Mouse (Mus musculus) cerebellum, postnatal 36 days (tissue): Measurements from ENCODE around the gene Gm20458.

Experiments
- DNase-seq, 2 experiments: peaks; one replicate each; pipeline ENCODE4 v3.0.0; 2021 to 2022; ENCODE audit warnings: mixed read lengths in 2 of 2

Gm20458 gene

DNA sequence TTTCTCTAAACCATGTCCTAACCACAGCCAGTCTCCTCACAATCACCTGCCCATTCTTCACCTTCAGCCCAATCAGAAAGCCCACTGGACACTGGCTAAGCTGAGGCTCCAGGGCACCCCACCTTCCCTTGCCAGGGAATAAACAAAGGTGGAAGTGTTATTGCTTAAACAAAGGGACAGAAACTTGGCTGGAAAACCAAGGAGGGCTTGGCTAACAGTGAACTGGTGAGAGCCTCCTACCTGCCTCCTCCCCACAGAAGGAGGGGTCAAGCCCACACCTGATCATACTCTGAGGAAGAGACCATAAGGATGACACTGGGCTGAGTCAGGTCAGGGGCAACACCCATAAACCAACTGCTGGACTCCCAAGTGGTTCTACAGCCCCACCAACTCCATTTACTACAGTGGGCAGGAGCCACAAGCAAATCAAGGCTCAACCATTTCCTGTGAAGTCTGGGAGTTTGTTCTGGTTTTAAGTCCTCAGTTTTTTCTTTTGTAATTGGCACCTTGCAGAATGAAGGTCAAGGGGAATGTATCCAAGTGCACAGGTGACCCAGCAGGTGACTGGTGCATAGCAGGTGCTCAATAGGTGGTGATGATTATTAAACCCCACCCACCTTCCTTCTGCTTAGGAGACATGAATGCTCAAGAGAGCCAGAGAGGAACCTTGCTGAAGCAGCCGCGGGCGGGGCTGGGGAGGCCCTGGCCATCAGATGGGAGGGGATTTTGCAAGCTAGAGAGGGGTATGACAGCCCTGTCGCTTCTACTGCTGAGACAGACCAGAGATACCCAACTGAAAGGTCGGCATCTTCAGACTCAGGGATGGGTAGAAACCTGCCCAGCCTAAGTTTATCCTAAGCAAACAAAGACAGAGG lies 25.3 kb upstream of the Gm20458 start:
- DNase-seq: no peak

DNA sequence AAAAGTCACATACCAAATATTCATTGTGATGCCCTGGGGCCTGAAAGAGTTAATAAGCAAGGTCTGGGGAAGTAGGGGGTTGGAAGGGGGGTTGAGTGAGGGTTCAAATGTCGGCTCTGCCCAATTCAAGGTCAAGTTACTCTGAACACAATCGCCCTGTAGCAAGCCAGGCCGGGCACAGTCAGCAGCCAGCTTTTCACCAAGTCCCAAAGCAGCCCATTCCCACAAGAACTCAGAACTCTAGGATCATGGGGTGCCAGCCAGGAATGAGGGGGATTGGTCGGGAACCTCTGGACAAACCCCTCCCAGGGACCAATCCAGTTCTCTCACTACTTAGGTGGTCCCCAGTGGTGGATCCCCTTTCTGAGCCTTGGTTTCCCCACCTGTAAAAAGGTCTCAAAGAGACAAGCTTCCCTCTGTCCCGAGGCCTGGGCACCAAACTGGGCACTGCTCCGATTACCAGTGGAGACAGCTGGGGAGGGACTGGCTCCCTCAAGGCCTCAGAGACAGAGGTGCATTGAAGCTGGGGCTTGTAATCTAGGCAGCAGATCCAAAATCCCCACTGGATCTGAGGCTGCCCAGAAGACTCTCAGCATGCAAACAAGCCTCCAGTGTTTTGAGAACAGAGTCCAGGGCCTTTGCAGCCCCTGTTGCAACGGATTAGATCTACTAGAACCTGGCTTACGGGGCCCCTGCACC lies 24.4 kb upstream of the Gm20458 start:
- no peak for DNase-seq

DNA sequence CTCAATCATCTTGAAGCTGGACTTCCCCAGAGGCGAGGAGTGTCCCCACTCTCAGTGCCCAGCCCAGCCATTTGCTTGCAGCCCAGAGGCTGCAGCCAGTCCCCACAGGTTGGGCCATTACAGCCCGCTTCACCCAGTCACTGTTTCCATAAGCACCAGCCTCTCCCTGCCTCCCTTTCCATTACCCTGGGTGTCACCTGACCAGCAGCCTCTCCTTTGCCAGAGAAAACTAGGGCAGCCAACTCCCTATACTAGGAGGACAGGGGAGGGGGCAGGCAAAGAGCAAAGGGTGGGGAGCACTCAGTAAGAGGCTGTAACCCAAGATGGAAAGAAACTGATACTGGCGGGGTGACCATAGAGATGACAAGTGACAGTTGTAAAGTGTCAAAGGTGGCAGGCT lies 23.8 kb upstream of the Gm20458 start:
- DNase-seq: no peak

DNA sequence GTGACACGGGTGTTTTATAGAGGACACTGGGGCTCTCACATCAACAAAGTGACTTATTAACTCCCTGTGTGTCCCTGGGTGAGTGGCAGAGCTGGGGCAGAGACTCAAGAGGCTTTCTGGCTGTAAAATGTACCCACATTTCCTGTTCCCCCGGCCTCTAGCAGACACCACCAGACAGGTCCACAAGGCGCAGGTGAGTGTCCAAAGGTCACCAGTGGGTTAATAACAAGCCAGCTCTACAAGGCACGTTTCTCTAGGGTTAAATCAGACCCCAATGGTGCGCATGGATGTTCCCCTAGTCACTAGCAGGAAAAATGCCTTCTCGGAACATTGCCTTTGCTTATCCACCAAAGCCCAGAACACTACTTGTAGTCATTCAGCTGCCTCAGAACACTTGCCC lies 23.1 kb upstream of the Gm20458 start:
- DNase-seq: no peak

DNA sequence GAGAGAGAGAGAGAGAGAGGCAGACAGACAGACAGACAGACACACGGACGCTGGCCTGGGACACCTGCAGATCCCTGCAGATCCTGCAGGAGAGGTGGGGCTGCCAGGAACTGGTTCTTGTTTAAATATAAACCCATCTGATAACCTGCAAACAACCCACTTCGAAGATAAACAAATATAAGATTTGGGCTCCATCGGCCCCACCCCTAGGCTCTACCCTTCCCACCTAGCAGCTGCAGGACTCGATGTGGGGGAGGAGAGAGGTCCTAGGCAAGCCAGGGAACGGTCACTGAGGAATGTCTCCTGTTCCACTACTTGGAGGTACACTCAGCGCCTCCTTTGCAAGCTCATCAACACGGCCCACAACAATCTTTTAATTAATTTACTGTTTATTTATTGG lies 22.5 kb upstream of the Gm20458 start:
- DNase-seq: no peak

DNA sequence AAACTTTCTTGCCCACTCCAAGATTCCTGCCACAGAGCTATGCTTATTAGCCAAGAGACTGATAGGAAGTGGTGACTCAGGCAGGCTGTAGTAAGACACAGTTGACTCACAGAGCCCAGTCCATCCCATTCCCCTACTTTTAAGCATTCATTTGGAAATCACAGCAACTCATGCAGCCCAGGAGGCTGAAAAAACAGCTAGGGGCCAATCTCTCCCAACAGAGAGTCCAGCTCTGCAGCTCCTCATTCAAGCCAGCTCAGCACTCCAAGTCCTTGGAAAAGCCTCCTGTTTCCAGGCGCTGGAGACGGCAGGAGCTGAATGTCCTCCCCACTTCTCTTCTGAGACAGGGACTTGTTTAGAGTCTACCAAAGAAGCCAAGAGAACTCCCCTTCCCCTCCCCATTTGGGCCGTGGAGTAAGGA lies 21.8 kb upstream of the Gm20458 start:
- DNase-seq: no peak

DNA sequence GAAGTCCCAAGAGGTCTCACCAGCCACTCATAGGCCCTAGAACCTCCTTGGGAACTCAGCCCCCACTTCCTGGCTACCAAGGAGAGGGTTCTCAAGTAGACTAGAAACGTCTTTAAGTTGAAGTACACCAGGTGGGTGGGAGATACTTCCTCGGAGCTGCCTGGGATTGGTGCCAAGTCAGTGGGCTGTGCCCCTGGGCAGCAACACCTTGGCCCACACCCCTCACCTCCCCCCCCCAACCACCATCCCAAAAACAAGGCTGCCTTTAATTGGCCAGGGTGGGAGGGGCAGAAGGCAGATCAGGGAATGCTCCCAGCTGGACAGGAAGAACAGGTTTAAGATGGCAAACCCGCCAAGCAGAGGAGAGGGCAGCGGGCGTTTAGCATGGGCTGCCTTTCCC lies 20.5 kb upstream of the Gm20458 start:
- no peak for DNase-seq

DNA sequence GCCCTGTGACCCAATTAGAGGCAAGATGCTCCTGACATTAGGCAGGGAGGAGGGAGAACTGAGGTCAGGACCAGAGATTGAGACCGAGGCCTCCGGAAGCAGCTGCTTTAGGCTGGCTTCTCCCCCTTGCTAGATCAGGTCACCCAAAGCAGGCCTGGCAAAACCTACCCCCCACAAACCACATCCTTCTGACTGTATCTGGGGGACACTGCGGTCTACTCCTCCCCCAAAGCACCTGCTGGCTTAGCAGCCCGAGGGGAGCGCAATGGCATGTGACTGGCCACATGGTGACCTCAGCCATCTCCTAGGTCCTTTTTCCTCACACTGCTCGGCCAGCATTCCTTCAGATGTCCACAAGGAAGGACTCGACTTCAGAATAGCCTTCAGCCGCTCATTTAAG lies 19.6 kb upstream of the Gm20458 start:
- no peak for DNase-seq

DNA sequence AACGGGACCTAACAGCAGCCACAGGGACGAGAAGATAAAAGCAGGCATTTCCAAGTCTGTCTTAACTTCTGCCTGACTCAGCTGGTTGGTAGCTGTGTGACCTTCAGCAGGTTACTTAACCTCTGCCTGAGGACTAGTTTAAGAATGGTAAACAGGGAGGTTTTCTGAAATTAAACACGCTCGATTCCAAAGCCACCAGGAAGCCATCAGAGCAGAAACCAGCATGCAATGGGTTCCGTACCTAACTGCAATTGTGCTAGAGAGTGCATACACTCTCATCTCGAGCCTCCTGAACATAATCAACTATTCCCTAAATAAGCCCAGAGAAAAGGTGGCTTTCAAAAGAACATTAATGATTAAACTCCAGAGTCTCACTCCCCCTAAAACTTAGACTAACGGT lies 19.0 kb upstream of the Gm20458 start:
- DNase-seq: no peak

DNA sequence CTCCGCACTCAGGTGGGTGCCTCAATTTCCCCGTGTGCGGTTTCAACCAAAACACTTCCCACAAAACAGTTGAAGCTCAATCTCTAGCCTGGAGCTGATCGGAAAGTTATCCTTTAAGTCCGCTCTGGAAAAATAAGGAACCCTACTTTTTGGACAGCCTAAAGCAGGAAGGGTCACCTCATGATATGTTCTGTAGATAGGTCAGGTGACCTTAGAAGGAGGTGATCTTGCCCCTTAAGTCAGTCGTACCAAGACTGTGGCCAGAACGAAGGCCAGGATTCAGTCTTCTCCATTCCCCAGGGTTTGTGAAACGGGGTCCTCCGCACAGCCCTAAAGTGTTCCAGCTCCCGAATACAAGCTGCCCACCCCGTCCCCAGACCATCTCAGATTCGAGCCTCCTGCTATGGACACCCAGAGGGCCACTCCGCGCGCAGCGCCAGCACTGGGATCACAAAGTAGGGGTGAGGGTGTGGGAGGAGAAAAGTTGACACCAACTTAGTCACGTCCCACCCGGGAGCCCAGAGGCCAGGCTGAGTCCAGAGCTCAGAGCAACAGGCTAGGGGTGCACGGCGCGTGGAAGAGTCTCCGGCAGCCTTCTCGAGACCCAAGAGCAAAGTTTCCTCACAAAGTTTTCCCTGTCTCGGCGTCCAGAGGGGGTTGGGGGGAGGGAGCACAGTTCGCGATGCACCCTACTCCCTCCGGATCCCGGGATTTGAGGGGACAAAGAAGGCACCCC lies 18.3 kb upstream of the Gm20458 start:
- no peak for DNase-seq

DNA sequence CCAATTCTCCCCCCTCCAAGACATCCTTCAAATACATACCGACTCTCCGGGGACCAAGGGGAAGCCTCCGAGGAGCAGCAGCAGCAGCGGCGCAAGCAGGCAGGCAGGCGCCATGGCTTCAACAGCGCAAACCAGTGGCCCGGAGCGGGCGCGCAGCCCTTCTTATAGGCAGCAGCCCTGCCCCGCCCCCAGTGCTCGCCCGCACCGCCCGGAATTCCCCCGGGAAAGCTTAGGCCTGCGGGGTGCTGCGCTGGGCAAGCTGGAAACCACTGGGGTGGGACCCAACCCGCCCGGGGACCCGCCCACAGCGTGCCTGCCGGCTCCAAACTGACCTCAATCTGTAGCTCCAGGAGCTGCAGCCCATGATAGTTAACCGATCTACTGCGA lies 17.7 kb upstream of the Gm20458 start:
- DNase-seq: peak; percentile 25 to 43

DNA sequence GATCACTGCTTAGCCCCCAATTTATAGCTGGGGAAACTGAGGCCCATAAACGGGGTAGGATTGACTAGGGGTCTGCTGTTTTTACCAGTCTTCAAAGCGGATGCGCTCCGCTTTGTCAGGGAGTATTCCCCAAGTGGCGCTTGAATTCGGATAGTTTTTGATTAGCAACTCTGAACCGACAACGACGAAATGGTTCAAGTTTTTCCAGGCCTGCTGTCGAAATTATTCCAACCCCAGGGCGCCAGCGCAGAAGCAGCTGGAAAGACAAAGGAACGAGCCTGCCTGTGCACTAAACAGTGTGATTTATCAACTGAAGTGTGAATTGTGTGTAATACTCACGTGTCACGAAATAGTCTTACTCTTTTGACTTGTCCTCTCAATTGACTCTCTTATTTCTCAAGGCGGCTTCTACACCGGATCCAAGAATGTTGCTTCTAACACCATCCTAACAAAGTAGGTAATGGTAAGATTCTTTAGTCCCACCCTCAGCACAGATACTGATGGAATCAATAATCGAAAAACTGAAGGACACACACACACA lies 17.2 kb upstream of the Gm20458 start, which contains the start of gene Sdc4:
Sdc4 (minus strand) TSS at position 428 of the 541 bp plus-strand sequence.
- no peak for DNase-seq

DNA sequence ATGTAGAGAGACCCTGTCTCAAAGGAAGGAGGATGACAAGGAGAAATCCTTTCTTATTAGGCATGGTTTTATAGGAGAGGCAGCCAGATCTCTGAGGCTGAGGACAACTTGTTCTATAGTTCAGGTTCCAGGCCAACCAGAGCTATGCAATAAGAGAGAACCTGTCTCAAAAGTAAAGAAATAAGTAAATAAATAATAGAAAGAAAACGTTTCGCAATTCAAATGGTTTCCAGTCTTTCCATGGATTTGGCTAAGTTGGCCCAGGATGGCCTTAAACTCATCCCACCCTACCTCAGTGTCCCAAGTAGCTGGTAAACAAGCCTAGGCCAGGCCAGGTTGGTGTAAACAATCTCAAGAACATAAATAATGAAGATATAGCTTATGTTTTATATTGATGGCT lies 16.1 kb upstream of the Gm20458 start:
- no peak for DNase-seq

DNA sequence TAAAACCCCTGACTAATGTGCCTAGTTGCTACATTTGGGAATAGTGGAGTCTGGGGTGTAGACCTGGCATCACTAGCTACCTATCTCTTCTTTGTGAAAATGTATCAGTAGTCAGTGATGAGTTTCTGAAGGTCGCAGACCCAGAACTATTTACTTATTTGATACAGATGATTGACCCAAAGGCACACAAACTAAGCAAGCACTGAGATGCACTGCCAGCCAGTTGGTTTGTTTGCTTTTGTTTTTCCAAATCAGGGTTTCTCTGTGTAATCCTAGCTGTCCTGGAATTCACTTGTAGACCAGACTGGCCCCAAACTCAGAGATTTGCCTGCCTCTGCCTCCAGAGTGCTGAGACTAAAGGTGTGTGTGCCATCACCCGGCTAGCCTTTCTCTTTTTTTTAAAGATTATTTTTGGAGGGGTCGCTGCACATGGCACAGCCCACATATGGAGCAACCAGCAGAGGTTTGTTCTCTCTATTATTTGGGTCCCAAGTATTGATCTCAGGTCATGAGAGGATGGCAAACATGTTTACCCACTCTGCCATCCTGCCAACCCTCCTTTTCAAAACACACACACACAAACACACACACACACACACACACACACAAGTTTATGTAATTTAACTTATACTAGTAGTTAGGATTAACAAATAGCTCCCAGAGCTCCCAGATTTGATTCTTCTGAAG lies 15.2 kb upstream of the Gm20458 start:
- no peak for DNase-seq

DNA sequence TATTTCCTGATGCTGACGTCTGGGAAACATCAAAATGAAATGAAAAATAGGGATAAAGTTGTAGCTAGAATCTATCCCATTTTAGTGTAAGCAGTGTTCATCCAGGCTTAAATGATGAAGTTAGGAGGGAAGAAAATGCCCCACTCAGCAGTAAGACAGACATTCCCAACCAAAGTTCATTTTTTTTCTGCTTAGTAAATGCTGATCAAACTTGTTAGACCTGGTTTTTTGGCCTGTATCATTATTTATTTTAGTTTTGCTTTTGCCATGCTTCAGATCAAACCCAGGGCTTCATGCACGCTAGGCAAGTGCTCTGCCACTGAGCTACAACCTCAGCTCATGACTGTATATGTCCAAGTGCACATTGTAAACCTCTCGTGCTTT lies 14.7 kb upstream of the Gm20458 start:
- no peak for DNase-seq

DNA sequence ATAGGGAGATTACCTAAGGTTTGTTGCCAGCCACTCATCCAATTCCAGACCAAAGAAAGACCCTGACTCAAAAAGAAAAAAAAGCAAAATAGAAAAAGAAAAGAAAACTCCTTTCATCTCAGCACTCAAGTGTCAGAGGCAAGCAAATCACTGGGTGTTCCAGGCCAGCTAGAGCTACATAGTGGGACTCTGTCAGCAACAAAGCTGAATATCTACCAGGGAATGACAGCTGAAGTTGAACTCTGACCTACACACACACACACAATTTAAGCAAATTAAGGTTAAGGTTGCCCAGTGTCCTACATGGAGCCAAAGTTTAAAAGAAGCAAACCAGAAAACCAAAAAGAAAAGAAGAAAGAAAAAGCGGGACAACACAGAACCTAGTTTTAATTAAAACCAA lies 12.6 kb upstream of the Gm20458 start:
- no peak for DNase-seq

DNA sequence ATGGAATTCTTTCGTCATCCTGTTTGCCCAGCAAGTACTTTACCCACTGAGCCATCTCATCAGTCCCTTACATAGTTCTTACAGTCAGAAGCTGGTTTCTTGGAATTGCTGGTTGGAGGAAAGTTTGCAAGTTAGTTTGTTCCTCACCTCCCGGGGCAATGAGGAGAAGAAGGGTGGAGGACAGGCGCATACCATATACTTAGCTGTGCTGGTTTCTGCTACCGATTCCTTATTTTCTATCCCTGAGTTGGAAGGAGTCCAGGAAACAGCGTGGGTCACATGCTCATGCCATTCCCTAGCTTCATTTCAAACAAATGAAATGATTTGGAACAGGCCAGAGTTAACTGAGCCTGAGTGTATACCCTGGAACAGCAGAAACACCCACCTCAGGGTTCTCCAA lies 11.8 kb upstream of the Gm20458 start:
- no peak for DNase-seq

DNA sequence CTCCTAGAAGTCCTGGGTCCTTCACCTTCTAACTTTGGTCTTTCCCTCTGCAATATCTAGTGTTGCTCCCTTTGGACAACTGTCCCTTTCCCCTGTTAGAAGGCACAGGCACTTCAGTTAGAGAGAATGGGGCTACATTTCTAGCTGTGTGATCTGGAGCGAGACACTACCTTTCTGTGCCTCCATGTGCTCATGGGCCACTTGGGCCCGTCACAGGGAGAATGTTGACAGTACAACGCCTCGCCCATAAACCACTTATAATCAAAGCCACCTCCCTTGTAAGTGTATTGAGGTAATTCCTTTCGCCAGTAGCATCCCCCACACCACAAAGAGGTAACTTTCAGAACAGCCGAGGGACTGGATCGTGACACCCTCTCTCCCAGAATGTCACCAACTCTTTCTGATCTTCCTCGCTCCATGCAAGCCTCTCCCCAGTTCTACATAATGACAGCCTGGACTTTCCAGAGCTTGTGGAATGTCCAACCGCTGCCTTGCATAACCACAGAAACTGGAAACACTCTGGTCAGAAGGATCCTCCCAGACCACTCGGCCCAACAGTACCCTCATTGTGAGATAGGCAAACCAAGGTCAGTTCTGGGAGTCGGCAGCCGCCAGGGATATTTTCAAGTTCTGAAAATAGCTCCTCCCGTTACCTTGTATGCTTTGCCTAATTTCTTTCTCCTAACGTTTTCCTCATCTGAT lies 11.3 kb upstream of the Gm20458 start:
- DNase-seq: no peak

DNA sequence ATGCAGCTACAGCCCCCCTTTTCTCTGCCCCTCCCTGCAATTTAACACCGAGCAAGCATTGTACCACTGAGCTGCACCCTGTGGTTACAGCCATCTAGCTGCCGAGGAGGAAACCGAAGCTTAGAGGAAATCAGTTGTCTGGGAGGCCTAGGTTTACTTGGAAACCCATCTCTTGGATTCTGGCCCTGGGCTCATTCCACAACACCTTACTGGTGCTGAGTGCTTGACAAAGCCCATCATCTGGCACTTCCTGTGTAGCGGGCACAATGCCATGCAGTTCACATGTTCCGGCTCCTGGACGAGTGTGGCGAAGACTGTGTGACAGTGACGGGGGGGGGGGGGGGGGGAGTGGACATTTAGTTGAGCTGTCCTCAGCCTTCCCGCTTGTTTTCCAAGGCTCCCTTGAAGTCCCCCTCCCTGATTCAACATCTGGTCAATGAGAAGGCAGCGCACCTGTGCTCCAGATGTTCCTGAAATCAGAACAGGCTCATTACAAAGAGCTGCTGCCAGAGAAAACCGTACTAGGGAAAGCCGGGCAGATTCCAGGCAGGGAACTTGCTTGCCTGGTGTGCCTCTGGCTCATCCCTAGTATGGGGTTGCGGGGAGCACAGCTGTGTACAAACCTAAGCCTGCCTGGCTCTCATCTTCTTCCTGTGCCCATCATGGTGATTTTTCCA lies 8.6 kb upstream of the Gm20458 start:
- no peak for DNase-seq

DNA sequence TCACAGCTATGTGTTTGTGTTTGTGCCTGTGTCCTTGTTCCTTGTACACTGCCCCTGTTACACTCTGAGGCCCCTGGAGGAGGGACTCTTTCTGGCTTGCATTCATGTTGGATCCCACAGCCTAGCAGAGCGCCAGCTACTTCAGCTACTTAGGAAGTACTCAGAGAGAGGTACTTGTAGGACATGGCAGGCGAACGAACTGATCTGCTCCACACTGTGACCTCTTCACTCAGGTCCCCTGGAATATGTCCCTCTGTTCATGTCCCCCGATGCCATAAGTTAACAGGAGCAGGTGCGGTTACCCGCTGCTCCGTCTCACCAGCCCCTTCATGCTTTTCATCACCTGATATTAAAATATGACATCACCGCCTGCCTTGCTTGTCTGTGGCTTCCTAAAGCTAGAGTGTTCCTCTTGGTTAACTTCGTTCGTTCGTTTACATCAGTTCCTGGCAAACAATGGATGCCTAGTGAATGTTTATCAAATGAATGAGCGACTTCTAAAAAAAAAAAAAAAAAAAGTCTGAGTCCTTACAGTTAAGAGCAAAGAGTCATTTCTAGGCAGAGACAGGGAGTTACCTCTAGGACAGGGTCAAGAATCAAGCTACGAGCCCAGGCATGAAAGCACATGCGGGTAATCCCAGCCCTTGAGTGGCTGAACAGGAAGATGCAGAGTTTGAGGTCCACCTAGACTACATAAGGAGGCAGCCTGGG lies 7.6 kb upstream of the Gm20458 start:
- DNase-seq: no peak
